Mouse (Mus musculus): ENCODE data around the gene Kptn. TPM values are rescaled to one million over a fixed set of nuclear protein-coding genes. Genes with fewer than 3 reads are reported as not detected.

Kptn gene
- total RNA-seq, 2 experiments from 2014 or later: 2.5 to 12.5 TPM

DNA sequence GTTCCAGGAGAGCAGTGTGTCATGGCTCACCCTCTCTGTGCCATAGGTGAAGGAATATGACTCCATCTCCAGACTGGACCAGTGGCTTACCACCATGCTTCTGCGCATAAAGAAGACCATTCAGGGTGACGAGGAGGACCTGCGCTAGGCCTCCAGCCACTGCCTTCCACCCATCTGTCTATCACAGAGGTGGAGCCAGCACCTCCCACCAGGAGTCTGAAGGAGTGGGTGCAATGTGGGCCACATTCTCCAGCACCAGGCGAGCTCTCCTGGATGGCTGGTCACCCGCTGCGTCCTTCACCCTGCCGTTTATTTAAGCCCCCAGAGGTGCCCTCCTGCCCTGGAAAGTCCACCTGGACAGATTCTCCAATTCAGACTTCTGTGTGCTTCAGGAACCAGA lies 3.3 kb upstream of the Kptn start:
- no peak for ATAC-seq (replicated peaks; ENCODE audit: low FRiP score, poor library complexity, severe bottlenecking)

DNA sequence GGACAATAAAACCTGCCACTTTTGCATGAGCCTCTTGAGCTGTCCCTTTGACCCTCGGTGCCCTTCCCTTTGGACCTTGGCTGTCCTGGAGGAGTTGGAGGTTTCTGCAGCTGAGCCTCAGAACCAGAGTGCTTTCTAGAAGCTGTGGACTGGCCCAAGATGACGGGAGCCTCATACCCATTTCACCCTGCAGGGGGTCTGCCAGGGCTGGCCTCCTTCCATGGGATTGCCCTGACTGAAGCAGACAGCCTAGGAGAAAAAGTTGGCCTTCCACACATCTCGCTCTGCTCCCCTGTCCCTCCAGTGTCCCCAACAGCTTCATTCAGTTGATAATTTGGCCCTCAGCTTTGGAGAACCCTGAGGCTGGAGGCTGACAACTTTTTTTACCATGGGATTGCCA lies 2.6 kb upstream of the Kptn start:
- no peak for ATAC-seq (replicated peaks; ENCODE audit: low FRiP score, poor library complexity, severe bottlenecking)

DNA sequence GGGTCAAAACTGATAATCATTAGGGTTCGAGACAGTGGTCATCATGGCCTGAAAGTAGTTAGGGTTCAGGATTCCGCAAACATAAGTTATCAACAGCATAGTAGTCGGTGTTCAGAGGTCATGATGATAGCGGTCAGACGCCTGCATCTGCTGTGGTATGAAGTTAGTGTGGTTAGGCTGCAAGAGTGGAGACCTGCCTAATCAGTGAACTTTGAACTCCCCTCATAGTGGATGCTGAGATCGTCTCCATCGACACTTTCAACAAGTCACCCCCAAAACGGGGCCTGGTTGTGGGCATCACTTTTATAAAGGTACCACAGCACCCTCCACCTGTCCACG lies 536 bp downstream of the Kptn start:
- ATAC-seq (replicated peaks; ENCODE audit: low FRiP score, poor library complexity, severe bottlenecking): no peak

DNA sequence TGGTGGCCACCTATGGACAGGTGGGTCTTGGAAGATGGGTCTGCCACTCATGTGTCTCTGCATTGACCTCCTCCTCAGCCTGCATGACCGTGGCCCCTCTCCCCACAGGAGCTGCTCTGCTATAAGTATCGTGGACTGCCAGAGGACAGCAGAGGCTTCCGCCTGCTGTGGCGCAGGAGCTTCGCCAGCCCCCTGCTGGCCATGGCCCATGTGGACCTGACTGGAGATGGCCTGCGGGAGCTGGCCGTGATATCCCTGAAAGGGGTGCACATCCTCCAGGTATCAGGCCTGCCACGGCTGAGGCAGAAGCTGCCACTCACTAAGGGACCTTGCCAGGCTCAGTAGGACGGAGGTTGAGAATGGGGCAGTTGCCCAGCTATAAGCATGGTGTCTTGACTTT lies 6.1 kb downstream of the Kptn start:
- ATAC-seq (replicated peaks; ENCODE audit: low FRiP score, poor library complexity, severe bottlenecking): no peak

DNA sequence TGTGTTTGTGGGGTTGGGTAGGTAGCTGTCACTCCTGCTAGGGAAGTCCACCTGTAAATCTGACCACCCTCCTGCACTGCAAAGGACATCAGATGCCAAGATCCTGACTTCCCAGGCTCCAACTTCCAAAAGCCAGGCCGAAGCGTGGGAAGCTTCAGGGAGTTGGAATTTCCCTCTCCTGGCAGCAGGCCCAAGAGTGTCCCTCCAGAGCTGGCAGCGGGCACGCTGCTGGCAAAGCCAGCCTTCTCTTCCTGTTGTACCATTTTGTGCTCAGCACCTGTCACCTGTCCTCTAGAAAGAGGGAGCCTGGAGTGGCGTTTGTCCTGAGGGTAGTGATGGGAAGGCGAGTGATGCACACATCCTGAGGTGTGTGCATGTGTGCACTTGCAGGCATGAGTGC lies 8.6 kb downstream of the Kptn start:
- ATAC-seq (replicated peaks; ENCODE audit: low FRiP score, poor library complexity, severe bottlenecking): no peak

DNA sequence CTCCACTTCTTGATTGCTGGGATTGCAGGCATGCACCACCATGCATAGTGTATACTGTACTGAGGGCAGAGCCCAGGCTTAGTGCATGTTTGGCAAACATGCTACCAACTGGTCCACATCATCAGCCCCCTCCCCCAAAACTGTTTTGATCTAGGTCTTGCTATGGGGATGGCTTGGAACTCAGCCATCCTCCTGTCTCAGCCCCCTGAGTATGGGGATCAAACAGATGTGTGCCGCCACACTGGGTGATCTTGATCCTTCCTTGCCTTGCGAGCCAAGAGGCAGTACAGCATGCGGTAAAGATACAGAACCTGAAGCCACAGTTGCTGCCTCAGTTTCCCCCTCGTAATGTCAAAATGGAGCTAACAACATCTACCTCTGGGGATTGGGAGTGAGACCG lies 9.2 kb downstream of the Kptn start:
- ATAC-seq (replicated peaks; ENCODE audit: low FRiP score, poor library complexity, severe bottlenecking): no peak

DNA sequence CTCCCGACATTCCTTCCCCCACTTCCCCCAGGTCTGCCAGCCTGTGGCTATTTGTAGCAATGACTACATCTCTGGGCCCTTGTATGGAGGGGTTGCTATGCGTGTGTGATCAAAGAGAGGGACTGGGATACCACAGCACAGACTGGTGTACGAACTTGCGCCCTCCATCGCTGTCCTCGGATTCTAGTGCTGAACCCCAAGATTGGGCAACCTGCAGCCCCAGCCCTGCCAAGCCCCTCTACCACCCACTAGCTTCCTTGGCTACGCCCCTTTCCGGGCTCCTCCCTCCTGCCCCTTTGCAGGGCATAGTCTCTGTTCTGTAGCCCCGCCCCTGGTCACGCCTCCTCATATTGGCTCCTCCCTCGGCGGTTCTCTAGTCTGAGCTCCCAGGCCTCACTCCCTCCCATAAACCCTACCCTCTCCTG lies 9.7 kb downstream of the Kptn start, which contains the start of gene Slc8a2:
Gene Slc8a2, plus strand, starts transcription at position 406 of the 425 bp plus-strand sequence.
- peak; percentile 52; the same call in 1 of the 2 replicates for ATAC-seq (replicated peaks; ENCODE audit: low FRiP score, poor library complexity, severe bottlenecking)

DNA sequence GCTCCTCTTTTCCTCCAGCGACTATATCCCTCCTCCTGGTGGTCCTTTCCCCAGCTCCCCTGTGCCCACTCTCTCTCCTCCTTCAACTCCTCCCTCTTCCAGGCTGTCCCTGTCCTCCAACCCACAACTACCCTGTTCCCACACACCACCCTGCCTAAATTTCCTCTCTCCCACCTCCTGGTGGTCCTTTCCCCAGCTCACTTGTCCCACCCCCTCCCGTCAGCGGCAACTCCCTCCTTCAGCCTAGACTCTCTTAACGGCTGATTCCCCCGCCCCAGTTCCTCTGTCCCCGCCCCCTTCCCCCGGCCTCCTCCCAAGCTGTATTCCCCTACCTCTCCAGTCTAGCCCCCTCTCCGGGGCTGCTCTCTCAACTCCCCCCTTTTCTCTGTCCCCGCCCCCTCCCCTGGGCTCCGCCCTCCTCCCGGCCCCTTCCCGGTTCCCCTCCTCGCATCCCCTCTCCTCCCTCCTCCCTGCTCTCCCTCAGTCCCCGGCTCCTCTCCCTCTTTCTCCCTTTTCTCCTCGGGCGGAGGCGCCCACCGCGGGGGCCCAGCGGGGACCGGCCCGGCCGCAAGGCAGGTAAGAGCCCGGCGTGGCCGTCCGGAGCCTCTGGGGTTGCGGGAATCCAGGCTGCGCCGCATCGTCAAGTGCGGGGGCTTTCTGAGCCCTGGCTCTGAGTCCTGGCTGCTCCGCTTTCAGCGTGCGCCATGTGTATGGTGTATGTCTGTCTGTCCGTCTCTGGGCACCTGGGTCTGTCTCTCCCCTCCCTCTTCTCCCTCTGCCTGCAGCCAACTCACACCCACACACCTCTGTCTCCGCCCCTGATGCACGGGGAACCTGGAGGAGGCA lies 10.4 kb downstream of the Kptn start:
- no peak for ATAC-seq (replicated peaks; ENCODE audit: low FRiP score, poor library complexity, severe bottlenecking)

DNA sequence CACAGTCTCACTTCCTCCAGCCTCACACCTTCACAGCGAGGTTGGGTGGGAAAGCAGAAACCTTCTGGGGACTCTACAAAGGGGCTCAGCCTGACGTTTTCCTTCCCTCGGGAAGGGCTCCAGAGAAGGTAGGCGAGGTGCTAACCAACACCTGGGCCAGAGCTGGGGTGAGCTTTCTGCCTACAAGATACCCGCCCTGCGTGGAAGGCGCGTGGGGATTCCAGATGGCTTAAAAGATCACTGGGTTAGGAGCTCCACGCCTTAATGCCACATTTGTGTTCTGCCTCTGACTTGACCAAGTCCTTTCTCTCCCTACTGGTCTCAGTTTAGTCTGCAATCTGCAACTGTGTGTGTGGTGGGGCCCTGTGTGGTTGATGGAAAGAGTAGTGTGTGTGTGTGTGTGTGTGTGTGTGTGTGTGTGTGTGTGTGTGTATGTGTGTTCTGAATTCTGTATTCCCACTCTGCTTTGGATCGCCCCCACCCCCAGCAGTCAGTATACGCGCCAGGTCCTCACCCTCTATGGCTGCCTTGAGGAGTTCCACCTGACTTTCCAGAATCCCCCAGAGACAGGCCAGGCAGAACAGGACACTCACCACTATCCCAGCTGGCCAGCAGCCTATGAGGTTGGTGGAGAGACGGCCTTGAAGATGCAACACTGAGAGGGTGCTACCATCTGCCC lies 11.4 kb downstream of the Kptn start:
- no peak for ATAC-seq (replicated peaks; ENCODE audit: low FRiP score, poor library complexity, severe bottlenecking)

DNA sequence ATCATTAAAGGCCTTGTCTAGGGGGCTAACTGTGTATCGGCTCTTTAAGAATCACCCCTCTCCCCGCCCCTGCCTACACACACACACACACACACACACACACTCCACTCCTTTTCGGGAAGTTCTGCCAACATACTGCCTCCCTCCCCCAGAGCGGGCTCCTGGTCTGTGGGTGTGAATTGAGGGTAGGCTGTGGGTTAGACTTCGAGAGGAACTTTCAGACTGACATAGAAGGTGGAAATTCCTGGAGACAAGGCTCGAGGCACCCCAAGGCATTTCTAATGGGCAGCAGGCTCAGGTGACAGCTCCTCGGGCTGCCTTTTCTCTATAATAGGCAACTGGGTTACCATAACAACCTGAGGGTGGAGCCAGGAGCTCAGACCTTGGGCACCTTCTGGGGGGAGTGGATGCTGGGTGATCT lies 12.5 kb downstream of the Kptn start:
- ATAC-seq (replicated peaks; ENCODE audit: low FRiP score, poor library complexity, severe bottlenecking): no peak

DNA sequence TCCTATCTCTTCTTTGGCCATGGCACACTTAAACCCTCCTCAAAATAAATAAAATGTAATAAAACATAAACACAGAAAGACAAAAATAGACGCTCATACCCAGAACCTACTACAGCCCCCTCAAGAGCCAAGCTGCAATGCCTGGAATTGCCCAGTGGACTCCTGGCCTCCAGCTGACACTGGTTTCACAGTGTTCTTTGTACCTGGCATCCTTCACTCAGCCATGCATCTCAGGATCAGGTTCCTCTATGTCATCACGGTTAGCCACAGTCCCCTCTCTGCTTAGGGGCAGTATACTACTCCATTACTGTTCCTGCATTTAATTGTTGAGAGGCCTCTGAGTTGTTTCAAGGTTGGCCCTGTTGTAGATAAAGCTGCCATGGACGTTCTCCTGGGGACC lies 13.2 kb downstream of the Kptn start:
- ATAC-seq (replicated peaks; ENCODE audit: low FRiP score, poor library complexity, severe bottlenecking): no peak

DNA sequence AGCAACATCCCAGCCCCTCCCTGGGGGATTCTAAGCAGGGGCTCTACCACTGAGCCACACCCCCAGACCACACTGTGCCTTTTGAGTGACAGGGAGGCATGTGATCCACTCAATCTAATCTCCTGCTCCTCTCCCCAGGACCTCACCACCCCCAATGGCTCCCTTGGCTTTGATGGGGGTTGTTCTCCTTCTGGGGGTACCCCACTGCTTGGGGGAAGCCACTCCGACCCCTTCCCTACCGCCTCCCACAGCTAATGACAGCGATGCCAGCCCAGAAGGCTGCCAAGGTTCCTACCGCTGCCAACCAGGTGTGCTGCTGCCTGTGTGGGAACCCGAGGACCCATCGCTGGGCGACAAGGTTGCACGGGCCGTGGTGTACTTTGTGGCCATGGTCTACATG lies 14.0 kb downstream of the Kptn start:
- ATAC-seq (replicated peaks; ENCODE audit: low FRiP score, poor library complexity, severe bottlenecking): no peak

DNA sequence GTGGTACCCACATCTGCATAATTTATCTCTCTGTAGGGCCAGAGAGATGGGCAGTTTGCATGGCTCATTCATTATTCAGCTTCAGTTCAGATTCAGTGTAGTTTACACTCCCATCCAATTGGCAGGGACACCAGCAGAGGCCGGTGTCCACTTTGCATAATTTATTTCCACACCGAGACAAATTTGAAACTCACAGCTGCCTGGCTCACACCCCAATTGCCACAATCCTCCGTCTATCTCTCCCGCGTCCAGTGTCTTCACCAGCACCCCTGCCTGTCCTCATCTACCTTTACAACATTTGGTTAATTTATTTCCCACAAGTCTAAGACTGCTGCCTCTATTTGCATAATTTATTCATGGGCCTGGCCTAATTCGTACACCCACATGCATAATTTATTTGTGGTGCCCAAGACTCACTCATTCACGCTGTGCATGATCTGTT lies 15.3 kb downstream of the Kptn start:
- no peak for ATAC-seq (replicated peaks; ENCODE audit: low FRiP score, poor library complexity, severe bottlenecking)

DNA sequence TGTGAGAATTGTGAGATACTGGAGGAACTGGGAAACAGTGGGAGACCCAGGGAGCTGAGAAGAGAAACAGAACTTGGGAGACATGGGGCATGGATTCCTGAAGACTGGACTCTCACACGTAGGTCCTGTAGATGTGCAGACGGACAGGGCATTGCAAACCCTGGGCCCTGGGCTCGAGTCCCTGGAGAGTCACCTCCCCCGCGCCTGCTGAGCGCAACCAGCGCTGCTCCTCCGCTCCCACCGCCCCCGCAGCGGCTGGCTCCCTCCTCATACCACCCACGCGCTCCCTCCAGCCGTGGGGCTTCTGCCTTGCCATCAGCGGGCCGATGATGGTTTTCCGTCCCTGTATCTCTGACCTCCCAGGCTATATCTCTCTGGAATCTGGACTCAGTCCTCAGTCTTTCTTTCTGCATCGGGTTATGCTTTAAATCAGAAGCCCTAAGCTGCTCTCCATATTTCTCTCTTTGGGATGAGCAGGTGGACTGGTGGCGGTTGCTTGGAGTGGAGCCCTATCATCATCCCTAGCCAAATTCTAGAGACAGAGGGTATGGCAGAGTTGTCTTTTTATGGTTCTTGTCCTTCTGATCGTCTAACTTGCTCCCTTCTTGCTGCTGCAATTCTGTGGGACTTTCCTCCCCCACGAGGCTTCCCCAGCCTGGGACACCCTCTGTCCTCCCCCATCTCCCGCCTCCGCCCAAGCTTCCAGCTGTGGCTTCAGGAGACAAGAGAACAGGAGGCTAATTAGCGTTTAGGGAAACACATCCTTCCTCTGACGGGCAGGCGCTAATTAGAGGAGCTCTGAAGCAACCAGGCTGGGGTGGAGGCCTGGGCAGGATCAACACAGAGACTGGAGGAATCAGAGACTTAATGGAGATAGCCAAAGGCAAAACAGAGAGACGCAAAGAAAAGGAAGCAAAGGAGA lies 27.1 kb downstream of the Kptn start:
- no peak for ATAC-seq (replicated peaks; ENCODE audit: low FRiP score, poor library complexity, severe bottlenecking)

DNA sequence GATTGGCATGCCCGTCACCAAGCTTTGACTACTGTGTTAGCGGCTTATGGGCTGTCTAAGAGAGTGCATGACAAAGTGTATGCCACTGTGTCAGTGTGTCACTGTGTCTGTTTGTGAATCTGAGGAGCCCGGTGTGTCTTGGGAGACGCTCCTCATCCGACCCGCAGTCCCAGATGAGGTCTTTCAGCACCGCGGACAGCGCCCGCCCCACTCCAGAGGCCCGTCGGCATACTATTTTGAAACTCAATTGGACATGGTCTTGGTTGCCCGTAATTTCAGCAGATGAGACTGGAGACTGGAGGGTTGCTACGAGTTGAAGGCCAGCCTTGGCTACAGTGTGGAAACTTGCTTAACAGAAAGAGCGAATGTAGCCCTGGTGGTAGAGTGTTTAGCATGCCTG lies 27.9 kb downstream of the Kptn start:
- no peak for ATAC-seq (replicated peaks; ENCODE audit: low FRiP score, poor library complexity, severe bottlenecking)

DNA sequence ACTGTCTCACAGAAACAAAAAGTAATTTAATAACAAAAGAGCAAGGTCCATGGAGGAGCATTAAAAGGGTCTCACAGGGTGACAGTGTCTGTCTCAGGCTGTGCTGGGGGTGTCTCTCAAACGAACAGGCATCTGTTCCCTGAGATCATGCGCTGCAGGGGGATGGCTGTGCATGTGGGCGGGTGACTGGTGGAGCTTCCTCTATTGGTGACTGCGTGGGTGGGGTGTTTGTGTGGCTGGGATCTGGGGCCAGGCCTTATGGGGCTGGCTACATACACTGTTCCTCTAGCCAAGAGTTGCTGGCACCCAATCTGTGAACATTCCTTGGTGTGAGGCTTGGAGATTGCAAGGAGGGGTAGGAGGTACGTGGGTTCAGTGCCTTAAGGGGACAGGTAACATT lies 29.5 kb downstream of the Kptn start:
- no peak for ATAC-seq (replicated peaks; ENCODE audit: low FRiP score, poor library complexity, severe bottlenecking)

DNA sequence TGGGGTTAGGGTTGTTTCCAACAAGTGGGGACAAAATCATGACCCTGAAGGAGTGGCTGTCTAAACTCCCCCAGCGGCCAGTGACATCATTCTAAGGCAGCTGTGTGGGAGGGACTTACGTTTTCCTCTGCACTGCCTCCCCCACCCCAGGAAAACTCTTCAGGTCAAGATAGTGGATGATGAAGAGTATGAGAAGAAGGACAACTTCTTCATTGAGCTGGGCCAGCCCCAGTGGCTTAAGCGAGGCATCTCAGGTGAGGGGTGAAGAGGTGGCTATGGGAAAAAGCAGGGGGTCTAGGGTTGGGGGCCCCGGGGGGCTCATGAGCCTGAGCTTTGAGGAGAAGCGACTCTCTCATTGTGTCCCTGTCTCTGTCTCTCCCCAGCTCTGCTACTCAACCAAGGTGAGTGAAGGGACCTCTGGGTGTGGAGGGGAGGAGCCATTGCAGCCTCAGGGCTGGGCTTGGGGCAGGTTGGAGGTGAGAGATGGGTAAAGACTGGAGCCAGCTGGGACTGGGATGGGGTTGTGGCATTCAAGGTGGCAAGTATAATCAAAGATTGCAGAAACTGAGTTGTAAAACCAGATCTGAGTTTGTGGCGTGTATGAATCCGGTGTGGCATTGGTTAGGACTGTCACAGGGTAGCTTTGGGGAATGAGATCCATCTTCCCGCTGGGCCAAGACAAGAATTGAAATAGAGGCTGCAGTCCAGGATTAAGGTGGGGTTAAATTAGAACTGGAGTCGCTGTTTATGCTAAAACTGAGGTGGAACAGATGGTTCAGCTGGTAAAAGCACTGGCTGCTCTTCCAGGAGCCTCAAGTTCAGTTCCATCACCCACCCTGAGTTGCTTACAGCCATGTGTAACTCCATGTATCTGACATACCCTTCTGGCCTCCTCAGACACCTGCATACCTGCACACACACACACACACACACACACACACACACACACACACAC lies 30.8 kb downstream of the Kptn start:
- ATAC-seq (replicated peaks; ENCODE audit: low FRiP score, poor library complexity, severe bottlenecking): no peak

DNA sequence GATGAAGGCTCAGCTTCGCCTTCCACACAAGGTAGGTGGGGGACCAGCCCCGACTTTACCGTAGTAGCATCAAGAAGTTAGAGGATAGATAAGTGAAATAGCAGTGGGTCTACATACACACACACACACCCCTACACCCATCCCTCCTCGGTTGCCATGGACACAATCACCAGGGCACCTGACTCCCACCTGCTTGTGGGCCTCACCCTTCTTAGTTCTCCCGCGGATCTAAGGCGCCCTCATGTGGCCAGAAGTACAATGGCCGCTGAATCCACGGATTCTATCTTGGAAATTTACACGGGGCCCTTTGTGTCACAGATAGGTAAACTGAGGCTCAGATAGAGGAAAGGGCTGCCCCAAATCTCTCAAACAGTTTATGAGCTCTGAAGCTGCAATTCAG lies 33.8 kb downstream of the Kptn start:
- peak; percentile 60 for ATAC-seq (replicated peaks; ENCODE audit: low FRiP score, poor library complexity, severe bottlenecking)

DNA sequence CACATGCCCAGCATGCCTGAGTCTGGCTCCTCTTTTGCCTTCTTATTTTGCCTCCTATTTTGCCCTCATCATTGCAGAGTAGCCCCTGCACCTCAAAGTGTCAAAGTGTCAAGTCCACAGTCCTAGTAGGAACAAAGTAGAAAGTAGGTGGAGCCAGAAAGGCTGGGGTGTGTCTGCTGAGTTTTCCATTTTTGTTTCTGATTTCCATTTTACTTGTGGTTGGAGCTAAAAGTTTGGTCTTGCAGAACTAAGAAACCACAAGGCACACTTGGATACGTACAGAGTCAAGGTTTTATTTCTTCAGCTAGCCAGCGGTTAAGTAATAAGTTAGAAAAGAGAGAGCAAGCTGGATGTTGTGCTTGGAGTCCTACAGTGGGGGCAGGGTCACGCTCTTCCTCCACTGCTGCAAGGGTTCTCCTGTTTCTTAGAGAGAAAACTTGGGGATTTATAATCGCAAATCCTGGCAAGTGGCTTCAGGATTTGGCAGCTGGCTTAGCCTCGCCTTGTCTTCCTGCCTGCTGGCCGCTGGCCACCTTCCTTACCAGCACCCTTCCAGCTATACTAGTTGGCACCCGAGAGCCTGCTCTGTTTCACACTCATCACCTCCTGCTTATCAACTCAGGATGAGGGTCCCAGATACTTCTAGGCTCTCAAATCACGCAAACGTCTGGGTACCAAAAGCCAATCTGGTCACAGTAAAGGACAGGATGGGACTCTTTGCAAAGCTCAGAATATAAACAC lies 35.6 kb downstream of the Kptn start:
- no peak for ATAC-seq (replicated peaks; ENCODE audit: low FRiP score, poor library complexity, severe bottlenecking)
